Mouse (Mus musculus): Measurements from ENCODE around the gene Fbxo31. TPM values are rescaled to one million over a fixed set of nuclear protein-coding genes. Genes with fewer than 3 reads are reported as not detected.

The Fbxo31 gene
- polyA plus RNA-seq, 1 experiment from 2014 or later, result 19.7 TPM

- Histone ChIP-seq H3K27ac (no peak overlapping the region), H3K4me2 (no peak overlapping the region), H3K9ac (replicated peaks) (no peak overlapping the region), H3K9me3 (no peaks in the 10 kb centered on the region), H3K4me1 (replicated peaks) (no peaks in the 10 kb centered on the region), H3K4me3 (replicated peaks) (no peak overlapping the region), H3K36me3 (peaks cover 28% of the 10 kb centered on the region), H3K27me3 (peaks cover 10% of the 10 kb centered on the region)
- WGBS, result 10% methylated on average over 7 of the region's 7 CpGs
- ATAC-seq (ENCODE audit: insufficient number of reproducible peaks, insufficient read depth, low FRiP score, low TSS enrichment, low read depth), result no peak
These were observed 31.5 kb downstream of the Fbxo31 start for GRCm38 (mm10) chr8:121547132-121547531.

- no peaks in the 10 kb centered on the region for H3K4me1 ChIP-seq (replicated peaks)
- no peak for ATAC-seq (ENCODE audit: insufficient number of reproducible peaks, insufficient read depth, low FRiP score, low TSS enrichment, low read depth)
- H3K36me3 ChIP-seq, result peaks cover 6% of the 10 kb centered on the region
- no peak overlapping the region for H3K4me3 ChIP-seq (replicated peaks)
- H3K9ac ChIP-seq (replicated peaks), result 0 out of 2 replicates have a peak overlapping the region, but pooled peaks have one; percentile 40
- H3K27ac ChIP-seq, result no peak overlapping the region
- H3K4me2 ChIP-seq, result no peak overlapping the region
- peaks cover 22% of the 10 kb centered on the region for H3K27me3 ChIP-seq
- 77% methylated on average over 11 of the region's 11 CpGs for WGBS
- no peaks in the 10 kb centered on the region for H3K9me3 ChIP-seq
These were observed 33.7 kb downstream of the Fbxo31 start for GRCm38 (mm10) chr8:121544936-121545335.

GRCm38 (mm10) chr8:121544276-121544785, 34.3 kb downstream of the Fbxo31 start, which contains the start of gene 1700018B08Rik:
Gene 1700018B08Rik, minus strand, starts transcription at chr8:121544320.
- WGBS, result 84% methylated on average over 12 of the region's 12 CpGs
- Histone ChIP-seq H3K27ac (no peak within 1 kb of the TSS), H3K4me2 (no peak within 1 kb of the TSS), H3K36me3 (peaks cover under 1% of the 10 kb centered on the region), H3K9me3 (no peaks in the 10 kb centered on the region), H3K4me3 (replicated peaks) (no peak within 1 kb of the TSS), H3K9ac (replicated peaks) (peak within 1 kb of the TSS; percentile 40; the same call in 1 of the 2 replicates), H3K27me3 (peaks cover 26% of the 10 kb centered on the region), H3K4me1 (replicated peaks) (no peaks in the 10 kb centered on the region)
- ATAC-seq (ENCODE audit: insufficient number of reproducible peaks, insufficient read depth, low FRiP score, low TSS enrichment, low read depth), result no peak

GRCm38 (mm10) chr8:121542901-121543300, 35.7 kb downstream of the Fbxo31 start:
- Histone ChIP-seq H3K4me1 (replicated peaks) (no peaks in the 10 kb centered on the region), H3K36me3 (no peaks in the 10 kb centered on the region), H3K9ac (replicated peaks) (no peak overlapping the region), H3K9me3 (no peaks in the 10 kb centered on the region), H3K4me2 (no peak overlapping the region), H3K27me3 (peaks cover 30% of the 10 kb centered on the region), H3K4me3 (replicated peaks) (no peak overlapping the region), H3K27ac (no peak overlapping the region)
- 74% methylated on average over 13 of the region's 13 CpGs for WGBS
- no peak for ATAC-seq (ENCODE audit: insufficient number of reproducible peaks, insufficient read depth, low FRiP score, low TSS enrichment, low read depth)

- WGBS, result 78% methylated on average over 19 of the region's 19 CpGs
- no peak for ATAC-seq (ENCODE audit: insufficient number of reproducible peaks, insufficient read depth, low FRiP score, low TSS enrichment, low read depth)
- no peak overlapping the region for H3K9ac ChIP-seq (replicated peaks)
- H3K9me3 ChIP-seq, result no peaks in the 10 kb centered on the region
- H3K4me2 ChIP-seq, result no peak overlapping the region
- peaks cover 30% of the 10 kb centered on the region for H3K27me3 ChIP-seq
- H3K27ac ChIP-seq, result no peak overlapping the region
- no peaks in the 10 kb centered on the region for H3K4me1 ChIP-seq (replicated peaks)
- no peaks in the 10 kb centered on the region for H3K36me3 ChIP-seq
- H3K4me3 ChIP-seq (replicated peaks), result no peak overlapping the region
These were observed 36.7 kb downstream of the Fbxo31 start for GRCm38 (mm10) chr8:121541862-121542261.

GRCm38 (mm10) chr8:121532381-121532780, 46.2 kb downstream of the Fbxo31 start:
- peaks cover 16% of the 10 kb centered on the region for H3K27me3 ChIP-seq
- WGBS, result 58% methylated on average over 5 of the region's 5 CpGs
- no peak overlapping the region for H3K4me2 ChIP-seq
- no peaks in the 10 kb centered on the region; the same call in 1 of the 2 replicates for H3K4me1 ChIP-seq (replicated peaks)
- no peak overlapping the region for H3K9ac ChIP-seq (replicated peaks)
- no peaks in the 10 kb centered on the region for H3K36me3 ChIP-seq
- no peaks in the 10 kb centered on the region for H3K9me3 ChIP-seq
- no peak for ATAC-seq (ENCODE audit: insufficient number of reproducible peaks, insufficient read depth, low FRiP score, low TSS enrichment, low read depth)
- no peak overlapping the region for H3K4me3 ChIP-seq (replicated peaks)
- H3K27ac ChIP-seq, result no peak overlapping the region

- 77% methylated on average over 10 of the region's 10 CpGs for WGBS
These were observed 48.0 kb downstream of the Fbxo31 start for GRCm38 (mm10) chr8:121530639-121531038.

GRCm38 (mm10) chr8:121528790-121529189, 49.8 kb downstream of the Fbxo31 start:
- 89% methylated on average over 15 of the region's 15 CpGs for whole genome bisulfite sequencing

More at GRCm38 (mm10) chr8:121530639-121531038, 48.0 kb downstream of the Fbxo31 start:
- Histone ChIP-seq H3K27ac (no peak overlapping the region), H3K9ac (replicated peaks) (no peak overlapping the region), H3K4me2 (no peak overlapping the region), H3K27me3 (peaks cover 25% of the 10 kb centered on the region), H3K4me1 (replicated peaks) (peaks cover 8% of the 10 kb centered on the region), H3K36me3 (no peaks in the 10 kb centered on the region), H3K4me3 (replicated peaks) (no peak overlapping the region), H3K9me3 (no peaks in the 10 kb centered on the region)
- no peak for ATAC-seq (ENCODE audit: insufficient number of reproducible peaks, insufficient read depth, low FRiP score, low TSS enrichment, low read depth)

GRCm38 (mm10) chr8:121527751-121528150, 50.9 kb downstream of the Fbxo31 start:
- no peaks in the 10 kb centered on the region for H3K36me3 ChIP-seq
- peaks cover 8% of the 10 kb centered on the region for H3K4me1 ChIP-seq (replicated peaks)
- no peak for ATAC-seq (ENCODE audit: insufficient number of reproducible peaks, insufficient read depth, low FRiP score, low TSS enrichment, low read depth)
- no peak overlapping the region for H3K4me2 ChIP-seq
- H3K27me3 ChIP-seq, result peaks cover 38% of the 10 kb centered on the region
- WGBS, result 82% methylated on average over 9 of the region's 9 CpGs
- no peaks in the 10 kb centered on the region for H3K9me3 ChIP-seq
- no peak overlapping the region for H3K9ac ChIP-seq (replicated peaks)
- no peak overlapping the region for H3K4me3 ChIP-seq (replicated peaks)
- H3K27ac ChIP-seq, result no peak overlapping the region

More at GRCm38 (mm10) chr8:121528790-121529189, 49.8 kb downstream of the Fbxo31 start:
- H3K9ac ChIP-seq (replicated peaks), result no peak overlapping the region
- no peak for ATAC-seq (ENCODE audit: insufficient number of reproducible peaks, insufficient read depth, low FRiP score, low TSS enrichment, low read depth)
- H3K27ac ChIP-seq, result no peak overlapping the region
- no peak overlapping the region for H3K4me2 ChIP-seq
- no peaks in the 10 kb centered on the region for H3K9me3 ChIP-seq
- H3K36me3 ChIP-seq, result no peaks in the 10 kb centered on the region
- H3K4me1 ChIP-seq (replicated peaks), result peaks cover 8% of the 10 kb centered on the region
- no peak overlapping the region for H3K4me3 ChIP-seq (replicated peaks)
- peaks cover 38% of the 10 kb centered on the region for H3K27me3 ChIP-seq

GRCm38 (mm10) chr8:121526811-121527550, 51.6 kb downstream of the Fbxo31 start:
- H3K4me3 ChIP-seq (replicated peaks), result no peak overlapping the region
- 67% methylated on average over 6 of the region's 6 CpGs for WGBS
- H3K4me1 ChIP-seq (replicated peaks), result peaks cover 8% of the 10 kb centered on the region
- no peaks in the 10 kb centered on the region for H3K9me3 ChIP-seq
- H3K27me3 ChIP-seq, result peaks cover 38% of the 10 kb centered on the region
- no peak overlapping the region for H3K9ac ChIP-seq (replicated peaks)
- no peak overlapping the region for H3K4me2 ChIP-seq
- no peaks in the 10 kb centered on the region for H3K36me3 ChIP-seq
- ATAC-seq (ENCODE audit: insufficient number of reproducible peaks, insufficient read depth, low FRiP score, low TSS enrichment, low read depth), result no peak
- H3K27ac ChIP-seq, result no peak overlapping the region

- H3K27me3 ChIP-seq, result peaks cover 22% of the 10 kb centered on the region
- H3K4me1 ChIP-seq (replicated peaks), result peaks cover 8% of the 10 kb centered on the region
- H3K9ac ChIP-seq (replicated peaks), result no peak overlapping the region
- no peak overlapping the region for H3K4me3 ChIP-seq (replicated peaks)
- ATAC-seq (ENCODE audit: insufficient number of reproducible peaks, insufficient read depth, low FRiP score, low TSS enrichment, low read depth), result no peak
- WGBS, result 77% methylated on average over 18 of the region's 18 CpGs
- H3K27ac ChIP-seq, result no peak overlapping the region
- H3K36me3 ChIP-seq, result no peaks in the 10 kb centered on the region
- H3K4me2 ChIP-seq, result no peak overlapping the region
- H3K9me3 ChIP-seq, result no peaks in the 10 kb centered on the region
These were observed 53.3 kb downstream of the Fbxo31 start for GRCm38 (mm10) chr8:121525111-121525818.
